Mouse (Mus musculus) embryonic fibroblast, embryonic 13.5 days (primary cell): ENCODE results near the gene Tns4.

Experiments
- CTCF ChIP-seq: IDR thresholded peaks from 2 replicates; pipeline ENCODE4 v1.5.1; 2011; ENCODE audit warnings: mild to moderate bottlenecking, control low read depth, low read length, moderate library complexity, borderline replicate concordance; ENCODE audit not compliant: insufficient read depth
- POLR2A ChIP-seq: IDR thresholded peaks from 2 replicates; pipeline ENCODE4 v1.6.1; 2011; ENCODE audit warnings: low read depth, mild to moderate bottlenecking, control low read depth, low read length, moderate library complexity

DNA sequence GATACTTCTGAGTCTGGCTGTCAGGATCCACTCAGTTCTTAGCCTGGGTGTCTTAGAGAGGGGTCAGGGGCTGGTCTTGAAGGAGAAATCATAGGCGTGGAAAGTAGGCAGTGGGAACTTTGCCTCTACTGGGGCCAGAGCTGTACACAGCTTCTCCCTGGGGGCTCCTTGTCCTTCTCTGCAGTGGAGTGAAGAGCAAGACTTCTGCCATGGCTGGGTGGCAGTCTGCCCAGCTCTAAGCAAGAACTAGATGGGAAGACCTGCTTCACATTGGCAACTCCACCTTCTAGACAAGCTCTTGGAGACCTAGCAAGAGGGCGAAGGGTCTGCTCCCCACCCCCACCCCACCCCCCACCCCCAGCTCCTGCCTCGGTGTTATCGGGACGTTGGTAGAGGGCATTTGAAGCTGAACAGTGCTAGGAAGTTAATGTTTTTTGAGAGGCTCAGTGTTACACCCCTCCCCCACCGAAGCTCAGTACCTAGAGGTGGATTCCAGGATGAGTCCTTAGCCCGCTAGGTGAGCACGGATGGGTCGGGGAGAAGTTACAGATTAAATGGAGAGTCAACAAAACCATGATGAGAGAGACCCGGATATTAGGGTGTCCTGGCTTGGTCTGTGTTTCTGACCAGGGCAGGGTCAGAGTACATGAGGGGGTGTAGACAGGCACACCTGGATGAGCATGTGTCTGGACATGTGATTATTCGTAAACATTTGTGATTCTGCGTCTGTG, 43.8 kb downstream of the Tns4 start:
- TF ChIP-seq POLR2A: no peak
- TF ChIP-seq CTCF: no peak
